Mouse (Mus musculus): ENCODE results near the gene Gm14632. TPM values are rescaled to one million over a fixed set of nuclear protein-coding genes. Genes with fewer than 3 reads are reported as not detected.
"Not testable (repeated sequence)": the region's sequence is repeated elsewhere in the genome, so short reads cannot be mapped to it uniquely, and the experiment has no call there.

Gene Gm14632
- not detected for total RNA-seq (2021)
- long read RNA-seq, experiment 1 = 0 reads
- long read RNA-seq, experiment 2 = 0 reads

DNA sequence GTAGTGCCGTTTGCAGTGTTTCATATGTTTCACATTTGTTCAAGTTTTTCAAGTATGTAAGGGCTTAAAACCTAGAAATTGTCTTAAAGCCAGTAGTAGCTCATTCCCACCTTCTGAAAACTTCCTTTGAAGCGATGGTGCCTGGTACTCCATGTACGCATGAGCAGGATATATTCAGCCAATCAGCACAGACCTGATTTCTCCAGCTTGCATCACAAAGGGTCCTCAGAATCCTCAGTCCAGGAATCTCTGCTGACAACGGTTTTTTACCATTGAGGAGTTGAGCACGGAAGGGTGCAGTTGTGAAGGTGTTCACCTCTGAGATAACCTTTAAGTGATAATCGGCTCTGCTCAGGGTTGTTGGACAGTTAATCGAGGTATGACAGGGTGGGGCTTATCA is at the start of gene Gm14632:
Gm14632 (plus strand) TSS at position 301 of the 400 bp plus-strand sequence.
- DNase-seq (ENCODE audit: low spot score in 2 of 2) = not testable (repeated sequence)

All from layer of hippocampus, postnatal 14 days (tissue).